Mouse (Mus musculus): Measurements from ENCODE around the gene Stat3.

DNA sequence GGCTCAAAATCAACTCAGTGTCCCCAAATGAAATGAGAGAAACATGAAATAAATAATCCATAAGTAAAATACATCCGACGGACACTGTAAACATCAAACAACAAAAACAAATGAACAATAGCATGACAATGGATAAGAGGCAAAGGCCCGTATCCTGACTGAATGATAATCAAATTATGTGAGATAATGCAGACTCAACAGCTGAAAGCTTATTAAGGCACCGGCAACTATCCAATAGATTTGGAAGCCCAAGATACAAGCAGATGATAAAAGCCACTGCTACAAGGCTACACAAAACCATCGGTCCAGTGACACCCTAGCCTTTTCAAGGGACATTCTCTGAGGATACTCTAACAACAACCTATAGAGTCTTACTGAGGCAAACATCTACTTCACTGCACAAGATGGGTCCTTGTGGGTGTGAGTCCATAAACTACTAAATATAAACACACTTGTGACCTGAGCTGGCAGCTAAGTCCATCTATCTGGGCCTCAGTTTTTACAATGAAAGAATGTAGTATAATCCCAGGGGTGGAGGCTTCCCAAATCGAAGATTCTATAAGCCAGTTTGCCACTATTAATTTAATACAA lies 90.5 kb downstream of the Stat3 start:
- no peak for TF ChIP-seq CTCF (conservative IDR thresholded peaks at IDR 0.05; ENCODE audit: low read length)
- no peak for TF ChIP-seq NANOG (IDR thresholded peaks at IDR 0.05; ENCODE audit: borderline replicate concordance, low read length)

All from E14TG2a.4 (cell line).